Mouse (Mus musculus): ENCODE results near the gene Fkbp5.
"Not testable (repeated sequence)": the region's sequence is repeated elsewhere in the genome, so short reads cannot be mapped to it uniquely, and the experiment has no call there.

Gene Fkbp5

DNA sequence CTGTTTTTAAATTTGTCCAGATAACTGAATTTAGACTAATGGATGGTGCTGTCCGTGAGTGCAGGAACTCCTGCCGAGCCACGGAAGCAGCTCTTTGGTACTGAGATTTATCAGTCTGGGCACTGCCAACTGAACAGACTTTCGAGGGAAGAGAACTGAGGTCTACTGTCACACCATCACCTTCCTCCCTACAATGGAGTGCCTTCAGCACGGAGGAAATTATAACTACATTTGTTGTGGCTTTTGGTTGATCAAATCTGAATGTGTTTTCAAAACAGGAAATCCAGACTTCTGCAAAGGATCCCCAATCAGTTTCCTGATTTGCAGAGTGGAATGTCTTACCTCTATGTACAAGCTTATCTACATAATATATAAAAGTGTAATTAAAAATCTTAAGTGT, 99.6 kb downstream of the Fkbp5 start:
- no peak for DNase-seq (ENCODE audit: low read depth, low spot score)
- no peaks in the 10 kb centered on the region for H3K27me3 ChIP-seq (ENCODE audit: control insufficient read depth, insufficient read depth, low read length, poor library complexity, severe bottlenecking)
- H3K36me3 ChIP-seq (ENCODE audit: control insufficient read depth, insufficient read depth, low read length, poor library complexity, severe bottlenecking), result no peaks in the 10 kb centered on the region; the same call in 1 of the 2 replicates

DNA sequence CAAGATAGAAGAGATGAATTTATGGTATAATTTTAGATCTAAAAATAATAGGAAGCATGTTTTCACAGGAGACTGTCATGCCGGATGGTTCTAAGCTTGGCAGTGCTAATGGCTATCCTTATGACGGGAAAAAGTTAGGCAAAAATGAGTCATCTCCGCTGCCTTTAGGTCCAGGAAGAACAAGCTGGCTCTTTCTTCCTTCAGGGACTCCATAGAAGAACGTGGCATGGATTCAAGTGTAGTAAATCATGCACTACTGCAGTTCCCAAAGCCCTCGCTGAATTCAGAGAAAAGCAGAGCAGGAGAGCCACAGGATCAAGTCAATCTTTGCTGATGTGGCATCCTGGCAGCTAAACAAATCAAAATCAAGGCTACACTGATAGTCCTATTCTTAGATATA, 102.1 kb downstream of the Fkbp5 start:
- DNase-seq (ENCODE audit: low read depth, low spot score), result no peak
- H3K36me3 ChIP-seq (ENCODE audit: control insufficient read depth, insufficient read depth, low read length, poor library complexity, severe bottlenecking), result peaks cover 2% of the 10 kb centered on the region; the same call in 1 of the 2 replicates
- no peaks in the 10 kb centered on the region for H3K27me3 ChIP-seq (ENCODE audit: control insufficient read depth, insufficient read depth, low read length, poor library complexity, severe bottlenecking)

DNA sequence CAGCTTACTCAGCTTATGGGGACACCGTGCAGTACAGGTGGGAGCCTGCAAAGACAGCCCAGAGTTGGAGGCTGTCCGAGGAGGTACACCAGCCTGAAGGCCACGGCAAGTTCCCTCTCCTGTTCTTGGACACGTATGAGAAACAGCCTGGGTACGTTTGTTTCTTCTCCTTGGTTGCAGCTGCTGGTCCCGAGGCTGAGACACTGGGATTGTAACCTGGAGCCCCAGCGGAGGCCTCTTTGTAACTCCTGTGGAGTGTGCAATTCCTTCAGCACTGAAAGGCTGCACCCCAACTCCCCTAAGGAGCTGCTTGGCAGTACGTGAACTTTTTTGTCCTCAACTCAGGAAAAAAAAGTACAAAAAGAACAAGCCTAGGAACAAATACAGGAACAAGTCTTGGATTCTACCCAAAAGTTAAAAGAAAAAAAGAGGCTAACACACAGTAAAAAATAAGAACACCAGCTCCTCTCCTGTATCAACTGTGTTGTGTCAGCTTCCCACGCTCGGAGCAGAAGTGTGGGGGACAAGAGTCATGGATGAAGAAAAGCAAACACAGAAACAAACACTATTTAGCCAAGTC, 105.9 kb downstream of the Fkbp5 start:
- H3K36me3 ChIP-seq (ENCODE audit: control insufficient read depth, insufficient read depth, low read length, poor library complexity, severe bottlenecking), result peaks cover 4% of the 10 kb centered on the region; the same call in 1 of the 2 replicates
- no peak for DNase-seq (ENCODE audit: low read depth, low spot score)
- no peaks in the 10 kb centered on the region for H3K27me3 ChIP-seq (ENCODE audit: control insufficient read depth, insufficient read depth, low read length, poor library complexity, severe bottlenecking)

DNA sequence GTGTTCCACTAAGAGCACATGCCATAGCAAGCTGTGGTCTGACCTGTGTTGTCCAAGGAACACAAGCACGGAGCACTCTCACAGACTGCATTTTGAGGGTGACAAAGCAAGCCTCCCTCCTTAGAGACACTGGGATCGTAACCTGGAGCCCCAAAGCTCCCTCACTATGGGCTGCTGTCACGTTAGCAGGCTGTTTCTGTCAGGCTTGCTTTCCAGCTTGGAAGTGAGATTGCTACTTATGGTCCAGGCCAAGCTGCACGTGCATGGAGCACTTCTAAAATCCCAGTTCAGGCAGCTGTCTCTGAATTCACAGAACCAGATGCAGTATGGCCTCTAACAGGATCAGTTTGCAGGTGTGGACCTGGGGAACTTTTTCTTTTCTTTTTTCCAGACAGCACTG, 106.6 kb downstream of the Fkbp5 start:
- H3K27me3 ChIP-seq (ENCODE audit: control insufficient read depth, insufficient read depth, low read length, poor library complexity, severe bottlenecking), result no peaks in the 10 kb centered on the region
- no peak for DNase-seq (ENCODE audit: low read depth, low spot score)
- peaks cover 4% of the 10 kb centered on the region; the same call in 1 of the 2 replicates for H3K36me3 ChIP-seq (ENCODE audit: control insufficient read depth, insufficient read depth, low read length, poor library complexity, severe bottlenecking)

DNA sequence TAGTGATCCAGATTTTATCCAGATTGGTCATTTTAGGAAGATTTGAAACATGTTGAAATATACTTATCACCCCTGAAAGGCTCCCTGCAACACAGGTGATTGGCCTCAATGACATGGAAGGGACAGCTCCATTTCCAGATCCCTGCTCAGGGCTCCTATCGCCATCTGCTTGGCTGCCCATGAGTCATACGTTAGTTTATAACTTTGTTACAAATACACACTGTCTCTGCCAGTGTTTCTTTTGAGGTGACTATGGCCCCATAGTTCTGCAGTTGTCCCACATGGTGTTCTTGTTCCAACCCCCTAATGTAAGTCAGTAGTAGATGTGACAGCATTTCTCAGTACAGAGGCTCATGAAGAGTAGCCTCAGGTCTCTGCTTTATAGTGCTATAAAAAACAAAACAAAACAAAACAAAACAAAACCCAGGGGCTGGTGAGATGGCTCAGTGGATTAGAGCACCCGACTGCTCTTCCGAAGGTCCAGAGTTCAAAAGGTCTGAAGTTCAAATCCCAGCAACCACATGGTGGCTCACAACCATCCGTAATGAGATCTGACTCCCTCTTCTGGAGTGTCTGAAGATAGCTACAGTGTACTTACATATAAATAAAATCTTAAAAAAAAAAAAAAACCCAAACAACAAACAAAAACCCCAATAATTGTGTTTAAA, 108.9 kb downstream of the Fkbp5 start:
- H3K27me3 ChIP-seq (ENCODE audit: control insufficient read depth, insufficient read depth, low read length, poor library complexity, severe bottlenecking), result no peaks in the 10 kb centered on the region
- no peak for DNase-seq (ENCODE audit: low read depth, low spot score)
- peaks cover 4% of the 10 kb centered on the region; the same call in 1 of the 2 replicates for H3K36me3 ChIP-seq (ENCODE audit: control insufficient read depth, insufficient read depth, low read length, poor library complexity, severe bottlenecking)

DNA sequence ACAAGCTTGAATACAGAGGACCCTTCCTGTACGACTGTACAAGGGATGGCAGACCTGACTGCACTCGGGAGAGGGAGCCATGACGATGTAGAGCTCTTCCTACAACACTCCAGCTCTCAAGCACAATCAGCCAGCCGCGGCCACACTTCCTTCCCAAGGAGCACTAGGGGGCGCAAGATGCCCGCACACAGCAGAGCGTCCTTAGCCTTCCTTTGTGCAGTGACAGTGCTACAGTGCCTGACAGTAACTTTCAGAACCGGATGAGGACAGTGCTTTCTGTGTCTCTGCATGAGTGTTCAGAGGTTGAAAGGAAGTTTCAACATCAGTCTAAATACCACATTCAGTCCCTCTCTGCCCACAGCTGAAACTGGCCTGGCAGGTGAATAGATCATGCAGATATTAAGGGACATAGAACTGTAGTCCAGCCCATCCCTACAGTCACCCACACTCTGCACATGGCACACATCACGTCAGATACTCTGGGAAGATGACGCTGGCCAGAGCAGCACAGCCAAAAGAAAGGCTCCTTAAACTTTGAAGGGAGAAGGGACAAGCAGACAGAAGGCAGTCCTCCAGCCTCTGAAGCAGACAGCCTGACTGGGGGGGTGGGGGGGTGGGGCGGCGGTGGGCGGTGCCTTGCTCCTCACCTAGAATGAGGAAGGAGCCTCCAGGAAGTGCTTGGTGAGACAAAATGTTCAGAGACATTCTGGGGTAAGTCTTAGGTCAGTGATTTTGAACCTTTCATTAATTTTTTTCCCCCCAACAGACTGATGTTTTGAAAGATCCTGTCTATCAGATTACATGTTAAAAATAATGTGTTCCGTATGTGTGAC, 109.7 kb downstream of the Fkbp5 start:
- peak; percentile 93 for DNase-seq (ENCODE audit: low read depth, low spot score)
- Histone ChIP-seq H3K36me3 (ENCODE audit: control insufficient read depth, insufficient read depth, low read length, poor library complexity, severe bottlenecking) (peaks cover 4% of the 10 kb centered on the region; the same call in 1 of the 2 replicates), H3K27me3 (ENCODE audit: control insufficient read depth, insufficient read depth, low read length, poor library complexity, severe bottlenecking) (no peaks in the 10 kb centered on the region)

DNA sequence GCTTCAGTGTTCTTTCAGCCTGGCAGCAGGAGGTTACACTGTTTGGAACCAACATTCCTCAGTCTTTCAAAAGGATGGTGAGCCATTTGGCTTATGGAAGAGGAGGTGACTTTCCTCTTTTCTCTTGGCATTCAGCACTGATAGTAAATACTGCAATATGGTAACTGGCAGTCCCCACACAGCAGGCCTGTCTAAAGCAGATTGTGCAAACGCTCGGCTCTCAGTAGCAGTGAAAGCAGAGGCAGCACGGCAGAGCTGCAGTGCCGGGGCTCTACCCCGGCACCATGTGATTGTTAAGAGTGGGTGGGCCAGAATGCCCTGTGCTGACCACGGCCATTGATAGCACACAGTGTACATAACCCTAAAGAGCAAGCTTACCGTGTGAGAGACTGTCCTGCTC, 110.9 kb downstream of the Fkbp5 start:
- DNase-seq (ENCODE audit: low read depth, low spot score), result no peak
- Histone ChIP-seq H3K36me3 (ENCODE audit: control insufficient read depth, insufficient read depth, low read length, poor library complexity, severe bottlenecking) (peaks cover 4% of the 10 kb centered on the region; the same call in 1 of the 2 replicates), H3K27me3 (ENCODE audit: control insufficient read depth, insufficient read depth, low read length, poor library complexity, severe bottlenecking) (no peaks in the 10 kb centered on the region)

DNA sequence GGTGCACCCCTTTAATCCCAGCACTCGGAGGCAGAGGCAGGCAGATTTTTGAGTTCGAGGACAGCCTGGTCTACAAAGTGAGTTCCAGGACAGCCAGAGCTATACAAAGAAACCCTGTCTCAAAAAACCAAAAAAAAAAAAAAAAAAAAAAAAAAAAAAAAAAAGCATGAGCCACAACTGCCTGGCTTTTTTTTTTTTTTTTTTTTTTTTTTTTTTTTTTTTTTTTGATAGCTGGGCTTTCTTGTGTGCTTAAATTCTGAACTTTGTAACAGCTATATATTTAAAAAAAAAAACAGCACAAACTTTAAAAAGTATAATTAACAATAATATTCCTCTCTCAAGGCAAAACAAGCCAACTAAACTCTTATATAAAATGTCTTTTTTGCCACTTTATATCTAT, 112.6 kb downstream of the Fkbp5 start:
- H3K36me3 ChIP-seq (ENCODE audit: control insufficient read depth, insufficient read depth, low read length, poor library complexity, severe bottlenecking); DNase-seq (ENCODE audit: low read depth, low spot score); H3K27me3 ChIP-seq (ENCODE audit: control insufficient read depth, insufficient read depth, low read length, poor library complexity, severe bottlenecking): not testable (repeated sequence)

DNA sequence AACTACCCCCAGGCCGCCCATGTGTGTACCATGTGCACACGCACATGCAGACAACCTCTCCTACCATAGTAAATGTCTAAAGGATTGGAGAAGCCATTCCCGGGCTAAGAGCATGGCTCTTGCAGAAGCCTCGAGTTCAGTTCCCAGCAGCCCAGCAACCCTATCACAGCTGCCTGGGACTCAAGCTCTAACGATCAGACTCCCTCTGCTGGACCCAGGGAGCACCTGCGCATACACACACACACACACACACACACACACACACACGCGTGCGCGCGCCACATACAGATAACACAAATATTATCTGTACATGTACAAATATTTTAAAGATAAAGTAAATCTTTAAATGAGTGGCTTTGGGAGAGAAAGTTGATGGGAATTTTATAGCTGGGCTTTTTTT, 113.0 kb downstream of the Fkbp5 start:
- peaks cover 2% of the 10 kb centered on the region for H3K36me3 ChIP-seq (ENCODE audit: control insufficient read depth, insufficient read depth, low read length, poor library complexity, severe bottlenecking)
- no peak for DNase-seq (ENCODE audit: low read depth, low spot score)
- no peaks in the 10 kb centered on the region for H3K27me3 ChIP-seq (ENCODE audit: control insufficient read depth, insufficient read depth, low read length, poor library complexity, severe bottlenecking)

DNA sequence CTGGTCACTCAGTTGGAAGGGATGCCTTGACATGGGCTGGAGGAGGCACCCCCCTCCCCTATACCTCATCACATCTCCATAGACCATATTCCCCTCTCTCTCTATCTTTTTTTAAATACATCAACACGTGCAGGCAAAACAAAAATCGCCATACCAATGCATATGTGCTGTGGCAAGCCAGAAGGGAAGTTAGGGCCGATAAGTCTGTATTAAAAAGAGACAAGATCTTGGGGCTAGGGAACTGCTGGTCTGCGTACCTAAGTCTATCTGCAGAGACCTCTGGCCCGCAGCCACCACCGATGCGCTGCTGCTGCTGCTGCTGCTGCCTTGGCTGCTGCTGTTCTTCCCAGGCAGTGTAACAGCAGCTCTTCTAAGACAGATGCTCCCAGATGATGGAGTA, 122.3 kb downstream of the Fkbp5 start:
- Histone ChIP-seq H3K27me3 (ENCODE audit: control insufficient read depth, insufficient read depth, low read length, poor library complexity, severe bottlenecking) (no peaks in the 10 kb centered on the region), H3K36me3 (ENCODE audit: control insufficient read depth, insufficient read depth, low read length, poor library complexity, severe bottlenecking) (no peaks in the 10 kb centered on the region)
- DNase-seq (ENCODE audit: low read depth, low spot score), result no peak

DNA sequence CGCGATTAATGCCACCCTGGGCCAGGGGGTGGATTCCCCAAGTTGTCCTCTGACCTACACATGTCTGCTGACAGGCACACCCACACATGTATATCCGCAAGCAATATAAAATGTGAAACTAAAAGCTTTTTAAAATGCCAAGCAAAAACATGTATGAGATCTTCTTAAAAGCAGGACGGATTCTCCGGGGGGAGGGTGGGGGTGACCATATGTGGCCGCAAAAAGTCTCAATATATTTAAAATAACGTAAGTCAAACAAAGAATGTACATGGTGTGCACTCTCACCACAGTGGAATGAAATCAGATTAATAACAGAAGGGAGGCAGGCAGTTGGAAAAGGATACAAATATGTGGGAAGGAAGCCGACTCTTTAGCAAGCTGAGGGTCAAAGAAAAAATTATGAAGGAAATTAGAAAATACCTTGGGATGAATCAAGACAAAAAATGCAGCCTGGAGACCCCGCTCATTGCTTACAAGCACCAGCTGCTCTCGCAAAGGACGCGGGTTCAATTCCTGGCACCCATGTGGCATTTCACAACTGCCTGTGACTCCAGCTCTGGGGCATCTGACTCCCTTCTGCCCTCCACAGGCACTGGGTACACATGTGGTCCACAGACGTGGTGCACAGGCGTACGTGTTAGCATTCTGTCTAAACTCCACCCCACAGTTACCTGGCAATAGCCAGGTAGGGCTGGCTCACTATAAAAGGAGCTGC, 123.1 kb downstream of the Fkbp5 start:
- DNase-seq (ENCODE audit: low read depth, low spot score), result no peak
- no peaks in the 10 kb centered on the region for H3K36me3 ChIP-seq (ENCODE audit: control insufficient read depth, insufficient read depth, low read length, poor library complexity, severe bottlenecking)
- H3K27me3 ChIP-seq (ENCODE audit: control insufficient read depth, insufficient read depth, low read length, poor library complexity, severe bottlenecking), result no peaks in the 10 kb centered on the region

DNA sequence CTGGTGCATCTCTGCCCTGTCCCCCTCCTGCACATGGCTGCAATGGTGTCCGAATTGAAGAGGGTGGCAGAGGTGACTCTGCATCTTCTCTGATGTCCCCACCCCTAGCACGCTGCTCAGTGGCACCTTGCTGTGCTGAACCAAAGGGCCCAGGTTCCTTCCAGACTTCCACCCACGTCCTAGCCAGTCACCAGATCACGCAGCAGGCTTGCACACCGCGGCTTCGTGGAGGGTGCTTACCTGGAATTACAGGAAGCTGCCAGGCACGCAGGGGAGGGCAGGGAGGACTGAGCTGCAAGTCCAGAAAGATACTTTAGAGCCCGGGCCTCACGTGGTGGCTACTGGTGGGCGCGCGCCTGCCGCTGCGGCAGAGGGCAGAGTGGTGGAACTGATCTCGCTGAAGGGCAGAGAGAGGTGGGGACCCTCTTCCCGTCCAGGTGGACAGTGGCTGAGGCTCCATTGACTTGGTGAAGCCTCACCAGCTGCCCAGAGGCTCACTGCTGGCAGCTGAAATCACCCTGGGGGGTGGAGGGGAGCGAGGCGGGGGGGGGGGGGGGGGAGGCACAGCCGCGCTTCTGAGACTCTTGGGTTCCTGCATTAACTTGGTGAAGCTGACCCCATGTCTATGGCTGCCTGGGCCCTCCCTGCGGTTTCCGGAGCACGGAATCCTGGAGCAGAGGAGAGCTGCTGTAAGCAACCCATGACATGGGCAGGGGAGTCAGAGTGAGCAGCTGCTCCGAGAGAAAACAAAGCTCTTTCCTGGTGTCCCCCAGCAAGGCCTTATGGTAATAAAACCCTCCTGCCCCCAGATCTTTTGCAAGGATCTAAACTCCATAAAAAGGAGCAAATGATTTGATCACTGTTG, 125.5 kb downstream of the Fkbp5 start:
- DNase-seq (ENCODE audit: low read depth, low spot score), result no peak
- H3K27me3 ChIP-seq (ENCODE audit: control insufficient read depth, insufficient read depth, low read length, poor library complexity, severe bottlenecking), result no peaks in the 10 kb centered on the region
- H3K36me3 ChIP-seq (ENCODE audit: control insufficient read depth, insufficient read depth, low read length, poor library complexity, severe bottlenecking), result no peaks in the 10 kb centered on the region

DNA sequence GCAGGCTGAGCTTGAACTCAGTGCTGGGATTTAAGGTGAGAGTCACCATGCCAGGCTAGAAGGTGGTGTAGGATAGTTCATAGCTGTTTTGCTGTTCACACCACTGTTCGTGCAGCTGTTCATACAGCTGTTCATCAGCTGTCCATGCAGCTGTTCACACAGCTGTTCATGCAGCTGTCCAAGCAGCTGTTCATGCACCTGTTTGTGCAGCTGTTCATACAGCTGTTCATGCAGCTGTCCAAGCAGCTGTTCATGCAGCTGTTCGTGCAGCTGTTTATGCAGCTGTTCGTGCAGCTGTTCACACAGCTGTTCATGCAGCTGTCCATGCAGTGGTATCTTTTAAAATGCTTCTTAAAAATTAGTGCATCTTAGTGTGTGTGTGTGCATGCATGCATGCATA, 128.8 kb downstream of the Fkbp5 start:
- no peaks in the 10 kb centered on the region for H3K36me3 ChIP-seq (ENCODE audit: control insufficient read depth, insufficient read depth, low read length, poor library complexity, severe bottlenecking)

More for the DNA sequence above, 128.8 kb downstream of the Fkbp5 start:
- H3K27me3 ChIP-seq (ENCODE audit: control insufficient read depth, insufficient read depth, low read length, poor library complexity, severe bottlenecking), result no peaks in the 10 kb centered on the region
- DNase-seq (ENCODE audit: low read depth, low spot score), result no peak
